Mouse (Mus musculus) CD4-positive, CD25-positive, alpha-beta regulatory T cell, adult 2 months (primary cell): ENCODE data around the gene Mrpl50.
A peak's percentile ranks its signal among the peaks of the same experiment; 100 is the strongest.

Experiments
- DNase-seq: peaks from one replicate; pipeline ENCODE4 v3.0.0-alpha.2; 2012; ENCODE audit warnings: low read depth, low spot score

Mrpl50 gene

GRCm38 (mm10) chr4:49520572-49521340 lies at the start of gene Mrpl50, which contains the start of gene Zfp189:
TSS of gene Mrpl50 (minus strand) at chr4:49521093.
TSS of gene Zfp189 (plus strand) at chr4:49521176.
- peak; percentile 98 for DNase-seq

- peak; percentile 74 for DNase-seq
Measured at GRCm38 (mm10) chr4:49567613-49568012, 46.7 kb upstream of the Mrpl50 start.

- no peak for DNase-seq
Measured at GRCm38 (mm10) chr4:49559915-49560772, 39.3 kb upstream of the Mrpl50 start.

GRCm38 (mm10) chr4:49558181-49558580 lies 37.3 kb upstream of the Mrpl50 start:
- DNase-seq, result no peak

GRCm38 (mm10) chr4:49557375-49557774 lies 36.5 kb upstream of the Mrpl50 start:
- no peak for DNase-seq

GRCm38 (mm10) chr4:49553380-49553779 lies 32.5 kb upstream of the Mrpl50 start:
- no peak for DNase-seq

- DNase-seq, result no peak
Measured at GRCm38 (mm10) chr4:49549383-49549782, 28.5 kb upstream of the Mrpl50 start, which contains the start of gene Aldob. TSS of gene Aldob (minus strand) at chr4:49549546.

- DNase-seq, result no peak
Measured at GRCm38 (mm10) chr4:49547544-49548219, 26.8 kb upstream of the Mrpl50 start.

GRCm38 (mm10) chr4:49546873-49547543 lies 26.1 kb upstream of the Mrpl50 start:
- no peak for DNase-seq

GRCm38 (mm10) chr4:49546026-49546425 lies 25.1 kb upstream of the Mrpl50 start:
- no peak for DNase-seq

- no peak for DNase-seq
Measured at GRCm38 (mm10) chr4:49540966-49541365, 20.1 kb upstream of the Mrpl50 start.

- DNase-seq, result no peak
Measured at GRCm38 (mm10) chr4:49539665-49540064, 18.8 kb upstream of the Mrpl50 start.

GRCm38 (mm10) chr4:49536671-49537070 lies 15.8 kb upstream of the Mrpl50 start:
- DNase-seq, result no peak

- no peak for DNase-seq
Measured at GRCm38 (mm10) chr4:49535675-49536294, 14.9 kb upstream of the Mrpl50 start.

GRCm38 (mm10) chr4:49535036-49535435 lies 14.1 kb upstream of the Mrpl50 start:
- no peak for DNase-seq

GRCm38 (mm10) chr4:49522576-49522975 lies 1.7 kb upstream of the Mrpl50 start:
- no peak for DNase-seq

GRCm38 (mm10) chr4:49521346-49521745 lies 453 bp upstream of the Mrpl50 start:
- no peak for DNase-seq

- DNase-seq, result peak; percentile 30
Measured at GRCm38 (mm10) chr4:49519476-49519875, 1.4 kb downstream of the Mrpl50 start.

- DNase-seq, result no peak
Measured at GRCm38 (mm10) chr4:49514441-49514840, 6.5 kb downstream of the Mrpl50 start.

GRCm38 (mm10) chr4:49512636-49513035 lies 8.3 kb downstream of the Mrpl50 start:
- no peak for DNase-seq
